Mouse (Mus musculus) lung, adult 2 months (tissue): Measurements from ENCODE around the gene Gm45337. TPM values are rescaled to one million over a fixed set of nuclear protein-coding genes. Genes with fewer than 3 reads are reported as not detected.

ENCODE experiments used
- DNase-seq: peaks from one replicate; pipeline ENCODE4 v3.0.0; 2022
- H3K4me1 ChIP-seq: fragments of 200-500 bp; 2 replicates; pipeline ENCODE4 v1.6.1; 2011; ENCODE audit warnings: low read length; ENCODE audit not compliant: control insufficient read depth, insufficient read depth
- H3K4me3 ChIP-seq: fragments of 200-500 bp; replicated peaks from 2 replicates; pipeline ENCODE3; 2011; ENCODE audit warnings: low read depth, mild to moderate bottlenecking, control low read depth, low read length; ENCODE audit errors: extremely low read depth
- CTCF ChIP-seq: fragments of 200-500 bp; IDR thresholded peaks from 2 replicates; pipeline ENCODE4 v1.5.1; 2011; ENCODE audit warnings: mild to moderate bottlenecking, low read length, control low read depth; ENCODE audit not compliant: insufficient read depth
- POLR2A ChIP-seq: fragments of 200-500 bp; IDR thresholded peaks from 2 replicates; pipeline ENCODE4 v1.6.1; 2011; ENCODE audit warnings: low read depth, mild to moderate bottlenecking, control low read depth, low read length, borderline replicate concordance; ENCODE audit errors: extremely low read depth
- WGBS: fragments of 180-500 bp; shearing (Covaris S2); methylation state at CpG from one replicate; pipeline ENCODE4 v1.1.7; 2018; 5-methylcytosine and 5-hydroxymethylcytosine counted together
- polyA plus RNA-seq: library from polyadenylated mRNA; depleted of rRNA; stranded (reverse); fragments of >200 nt; gene quantifications from 2 replicates; pipeline ENCODE4 v1.2.3, GENCODE M21; 2012; rRNA removed

Gm45337 gene
- polyA plus RNA-seq, 1 experiment, result not detected

GRCm38 (mm10) chr7:142119632-142120031, 24.8 kb downstream of the Gm45337 start:
- H3K4me3 ChIP-seq, result no peak overlapping the region
- H3K4me1 ChIP-seq, result no peaks in the 10 kb centered on the region
- WGBS, result 10% methylated on average over 5 of the region's 5 CpGs
- no peak for DNase-seq
- TF ChIP-seq CTCF (peak; percentile 40), POLR2A (no peak)

GRCm38 (mm10) chr7:142104747-142105146, 39.7 kb downstream of the Gm45337 start:
- Histone ChIP-seq H3K4me3 (no peak overlapping the region), H3K4me1 (no peaks in the 10 kb centered on the region)
- TF ChIP-seq CTCF (no peak), POLR2A (no peak)
- WGBS, result 53% methylated on average over 5 of the region's 5 CpGs
- no peak for DNase-seq

- Histone ChIP-seq H3K4me1 (peaks cover 5% of the 10 kb centered on the region), H3K4me3 (no peak overlapping the region)
- 6% methylated on average over 9 of the region's 9 CpGs for WGBS
- peak; percentile 79 for DNase-seq
- no peak for TF ChIP-seq POLR2A
- peak; percentile 93 for TF ChIP-seq CTCF
Observed at GRCm38 (mm10) chr7:142097776-142098175, 46.6 kb downstream of the Gm45337 start.

GRCm38 (mm10) chr7:142096701-142097100, 47.7 kb downstream of the Gm45337 start:
- TF ChIP-seq CTCF (no peak), POLR2A (no peak)
- H3K4me3 ChIP-seq, result no peak overlapping the region
- no peak for DNase-seq
- peaks cover 5% of the 10 kb centered on the region for H3K4me1 ChIP-seq
- 57% methylated on average over 4 of the region's 4 CpGs for WGBS

- TF ChIP-seq POLR2A, result no peak
- TF ChIP-seq CTCF, result peak; percentile 39; the same call in 1 of the 2 replicates
- peak within 1 kb of the TSS; percentile 63 for H3K4me3 ChIP-seq
- H3K4me1 ChIP-seq, result peaks cover 5% of the 10 kb centered on the region
- DNase-seq, result peak; percentile 91
- WGBS, result under 1% methylated on average over 58 of the region's 63 CpGs
Observed at GRCm38 (mm10) chr7:142095183-142095931, 49.0 kb downstream of the Gm45337 start, which contains the start of gene Dusp8. Dusp8 (minus strand) TSS chr7:142095843.

GRCm38 (mm10) chr7:142094301-142095143, 49.9 kb downstream of the Gm45337 start:
- 3% methylated on average over 86 of the region's 89 CpGs for WGBS
- Histone ChIP-seq H3K4me3 (peak overlapping the region; percentile 63), H3K4me1 (peaks cover 5% of the 10 kb centered on the region)
- TF ChIP-seq POLR2A, result no peak
- TF ChIP-seq CTCF, result no peak
- DNase-seq, result peak; percentile 42

- H3K4me1 ChIP-seq, result peaks cover 5% of the 10 kb centered on the region
- no peak for DNase-seq
- peak overlapping the region; percentile 63 for H3K4me3 ChIP-seq
- WGBS, result 42% methylated on average over 6 of the region's 6 CpGs
- TF ChIP-seq CTCF (no peak), POLR2A (no peak)
Observed at GRCm38 (mm10) chr7:142093696-142094240, 50.6 kb downstream of the Gm45337 start.

Other genes starting within 250 kb of the Gm45337 start
- 82.2 and 99.6 TPM in 2 replicates for gene Tollip, start 226.1 kb downstream of the Gm45337 start, polyA plus RNA-seq
- gene Brsk2, start 194.9 kb downstream of the Gm45337 start, polyA plus RNA-seq, result 0.31 and 0.41 TPM in 2 replicates
- 40.6 and 54.0 TPM in 2 replicates for gene Mob2, start 83.5 kb downstream of the Gm45337 start, polyA plus RNA-seq
- 30.1 and 33.3 TPM in 2 replicates for gene Dusp8, start 48.8 kb downstream of the Gm45337 start, polyA plus RNA-seq
- gene Gm45618, start 23.9 kb downstream of the Gm45337 start, polyA plus RNA-seq, result not detected in 2 replicates
- gene Gm39115, start 8.6 kb downstream of the Gm45337 start, polyA plus RNA-seq, result not detected in 2 replicates
- not detected in 2 replicates for gene Gm29735, start 12.5 kb upstream of the Gm45337 start, polyA plus RNA-seq
- not detected in 2 replicates for gene Gm4553, start 21.1 kb upstream of the Gm45337 start, polyA plus RNA-seq
- gene Krtap5-2, start 31.4 kb upstream of the Gm45337 start, polyA plus RNA-seq, result not detected in 2 replicates
- not detected in 2 replicates for gene Gm10153, start 45.8 kb upstream of the Gm45337 start, polyA plus RNA-seq
- not detected in 2 replicates for gene Krtap5-3, start 56.8 kb upstream of the Gm45337 start, polyA plus RNA-seq
- gene Gm7579, start 67.3 kb upstream of the Gm45337 start, polyA plus RNA-seq, result not detected in 2 replicates
- 0.28 and 0.30 TPM in 2 replicates for gene Krtap5-5, start 85.4 kb upstream of the Gm45337 start, polyA plus RNA-seq
- not detected in 2 replicates for gene Gm40460, start 96.5 kb upstream of the Gm45337 start, polyA plus RNA-seq
- gene Gm2431, start 113.7 kb upstream of the Gm45337 start, polyA plus RNA-seq, result not detected in 2 replicates
- not detected in 2 replicates for gene Gm4559, start 129.8 kb upstream of the Gm45337 start, polyA plus RNA-seq
- gene Krtap5-1, start 152.5 kb upstream of the Gm45337 start, polyA plus RNA-seq, result not detected in 2 replicates
- not detected in 2 replicates for gene Krtap5-4, start 158.9 kb upstream of the Gm45337 start, polyA plus RNA-seq
- 48.5 and 49.1 TPM in 2 replicates for gene Ifitm10, start 229.1 kb upstream of the Gm45337 start, polyA plus RNA-seq
- 0.24 TPM in 1 of 2 replicates, not detected in the other for gene Gm49369, start 238.1 kb upstream of the Gm45337 start, polyA plus RNA-seq
- 689 and 921 TPM in 2 replicates for gene Ctsd, start 243.4 kb upstream of the Gm45337 start, polyA plus RNA-seq